Mouse (Mus musculus) CD4-positive helper T cell, adult 2 months (primary cell): ENCODE measurements around the gene P2ry13.

Experiments used
- DNase-seq: peaks from one replicate; pipeline ENCODE4 v3.0.0-alpha.2; 2012; ENCODE audit warnings: low read depth, missing footprints, low spot score

The P2ry13 gene

GRCm38 (mm10) chr3:59197329-59197948 lies 13.2 kb downstream of the P2ry13 start:
- no peak for DNase-seq

GRCm38 (mm10) chr3:59194938-59195337 lies 15.7 kb downstream of the P2ry13 start, which contains the start of gene Gpr87:
TSS of gene Gpr87 (minus strand) at chr3:59195104.
- no peak for DNase-seq

GRCm38 (mm10) chr3:59194099-59194498 lies 16.6 kb downstream of the P2ry13 start:
- no peak for DNase-seq

- no peak for DNase-seq
Measured at GRCm38 (mm10) chr3:59191674-59192073, 19.0 kb downstream of the P2ry13 start.

- DNase-seq = no peak
Measured at GRCm38 (mm10) chr3:59187336-59187735, 23.3 kb downstream of the P2ry13 start.

GRCm38 (mm10) chr3:59185662-59186061 lies 25.0 kb downstream of the P2ry13 start:
- DNase-seq = no peak

- DNase-seq = no peak
Measured at GRCm38 (mm10) chr3:59182129-59182528, 28.6 kb downstream of the P2ry13 start.

GRCm38 (mm10) chr3:59181134-59181533 lies 29.5 kb downstream of the P2ry13 start:
- DNase-seq = no peak

- no peak for DNase-seq
Measured at GRCm38 (mm10) chr3:59176871-59177270, 33.8 kb downstream of the P2ry13 start.

- DNase-seq = peak; percentile 54
Measured at GRCm38 (mm10) chr3:59175234-59175633, 35.4 kb downstream of the P2ry13 start.

GRCm38 (mm10) chr3:59174426-59175154 lies 36.1 kb downstream of the P2ry13 start:
- DNase-seq = no peak

GRCm38 (mm10) chr3:59169921-59170627 lies 40.6 kb downstream of the P2ry13 start:
- no peak for DNase-seq

- DNase-seq = no peak
Measured at GRCm38 (mm10) chr3:59169215-59169614, 41.5 kb downstream of the P2ry13 start.

- DNase-seq = peak; percentile 13
Measured at GRCm38 (mm10) chr3:59168476-59168875, 42.2 kb downstream of the P2ry13 start.

GRCm38 (mm10) chr3:59167417-59168054 lies 43.1 kb downstream of the P2ry13 start:
- no peak for DNase-seq

GRCm38 (mm10) chr3:59160465-59160864 lies 50.2 kb downstream of the P2ry13 start:
- no peak for DNase-seq
